Mouse (Mus musculus) induced T-regulatory cell, adult 2 months (primary cell): ENCODE measurements around the gene Fpgs.

Experiments used
- DNase-seq: peaks from one replicate; pipeline ENCODE4 v3.0.0-alpha.2; 2012; ENCODE audit warnings: low read depth

Fpgs gene

GRCm38 (mm10) chr2:32700966-32701743 is 2.8 kb downstream of the Fpgs start:
- no peak for DNase-seq

- no peak for DNase-seq
These were observed 4.3 kb downstream of the Fpgs start for GRCm38 (mm10) chr2:32699680-32700079.

- no peak for DNase-seq
These were observed 9.3 kb downstream of the Fpgs start for GRCm38 (mm10) chr2:32694691-32695090.

GRCm38 (mm10) chr2:32693823-32694411 is 10.0 kb downstream of the Fpgs start:
- peak; percentile 99 for DNase-seq

- DNase-seq = peak; percentile 29
These were observed 10.7 kb downstream of the Fpgs start for GRCm38 (mm10) chr2:32693282-32693681.

DNA sequence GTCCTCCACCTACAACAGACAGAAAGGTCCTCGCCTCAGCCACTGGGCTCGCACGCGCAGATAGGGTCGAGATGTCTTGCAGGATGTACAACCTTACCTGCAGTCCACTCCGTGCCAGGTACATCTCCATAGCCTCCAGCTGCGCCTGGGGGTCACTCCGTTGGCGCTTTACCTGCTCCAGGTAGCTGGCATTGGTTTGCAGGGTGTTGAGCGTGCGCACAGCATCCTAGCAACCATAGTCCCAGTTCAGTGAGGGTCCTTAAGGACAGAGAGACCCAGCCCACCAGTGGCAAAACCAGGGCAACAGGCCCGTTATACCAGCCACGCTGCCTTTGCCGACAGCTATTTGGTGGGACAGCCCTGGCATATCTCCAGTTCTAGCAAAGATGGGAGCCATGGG is 11.4 kb downstream of the Fpgs start:
- no peak for DNase-seq

DNA sequence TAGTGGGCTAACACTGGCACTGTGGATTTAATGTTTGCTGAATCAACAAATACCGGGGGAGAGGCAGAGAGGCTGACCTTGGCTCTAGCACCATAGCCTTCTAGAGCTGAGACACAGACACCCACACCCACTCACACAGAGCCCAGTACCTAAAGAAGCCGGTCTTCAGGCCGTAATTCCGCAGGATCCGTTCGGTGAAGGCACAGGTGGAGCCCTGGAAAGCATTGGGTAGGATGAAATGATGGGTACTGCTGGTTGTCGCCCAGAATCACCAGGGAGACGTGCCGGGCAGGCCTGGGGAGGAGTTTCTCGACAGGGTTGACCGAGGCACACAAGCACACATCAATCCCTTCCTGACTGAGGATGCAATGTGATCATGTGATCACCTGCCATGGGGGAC is 12.9 kb downstream of the Fpgs start:
- no peak for DNase-seq

- DNase-seq = peak; percentile 96
These were observed 14.5 kb downstream of the Fpgs start for GRCm38 (mm10) chr2:32689420-32689819.

DNA sequence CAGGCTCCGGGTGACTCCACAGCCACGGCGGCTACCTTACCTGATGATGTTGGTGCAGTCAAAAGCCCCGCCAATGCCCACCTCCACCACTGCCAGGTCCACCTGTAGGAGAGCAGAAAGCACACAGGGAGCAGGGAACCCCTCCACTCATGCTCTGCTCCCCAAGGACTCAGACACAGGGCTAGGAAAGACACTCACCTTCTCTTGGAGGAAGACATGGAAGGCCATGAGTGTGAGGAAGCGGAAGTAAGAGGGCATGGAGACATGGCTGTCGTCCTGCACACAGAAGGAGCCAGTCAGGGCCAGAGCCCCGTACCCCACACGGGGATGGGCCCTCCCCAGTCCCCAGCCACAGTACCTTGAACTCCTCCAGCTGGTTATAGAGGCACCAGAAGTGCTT is 16.4 kb downstream of the Fpgs start:
- DNase-seq = no peak

- no peak for DNase-seq
These were observed 17.3 kb downstream of the Fpgs start for GRCm38 (mm10) chr2:32686640-32687039.

- DNase-seq = no peak
These were observed 18.1 kb downstream of the Fpgs start for GRCm38 (mm10) chr2:32685807-32686206.

- no peak for DNase-seq
These were observed 19.1 kb downstream of the Fpgs start for GRCm38 (mm10) chr2:32684681-32685428.

DNA sequence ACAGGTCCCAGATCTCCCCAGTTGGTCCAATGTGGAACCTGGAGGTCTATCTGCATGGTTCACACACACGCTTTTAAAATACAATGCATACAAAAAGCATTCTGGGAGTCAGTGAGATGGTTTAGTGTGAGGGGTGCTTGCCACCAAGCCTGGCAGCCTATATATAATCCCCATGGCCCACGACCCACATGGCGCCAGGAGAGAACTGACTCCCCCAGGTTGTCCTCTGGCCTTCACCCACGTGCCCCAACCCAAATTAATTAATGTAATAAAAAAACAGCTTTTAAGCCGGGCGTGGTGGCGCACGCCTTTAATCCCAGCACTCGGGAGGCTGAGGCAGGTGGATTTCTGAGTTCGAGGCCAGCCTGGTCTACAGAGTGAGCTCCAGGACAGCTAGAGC is 20.2 kb downstream of the Fpgs start:
- no peak for DNase-seq

- no peak for DNase-seq
These were observed 21.1 kb downstream of the Fpgs start for GRCm38 (mm10) chr2:32682721-32683417.

GRCm38 (mm10) chr2:32681754-32682153 is 22.2 kb downstream of the Fpgs start:
- DNase-seq = no peak

GRCm38 (mm10) chr2:32680961-32681650 is 22.8 kb downstream of the Fpgs start:
- no peak for DNase-seq

DNA sequence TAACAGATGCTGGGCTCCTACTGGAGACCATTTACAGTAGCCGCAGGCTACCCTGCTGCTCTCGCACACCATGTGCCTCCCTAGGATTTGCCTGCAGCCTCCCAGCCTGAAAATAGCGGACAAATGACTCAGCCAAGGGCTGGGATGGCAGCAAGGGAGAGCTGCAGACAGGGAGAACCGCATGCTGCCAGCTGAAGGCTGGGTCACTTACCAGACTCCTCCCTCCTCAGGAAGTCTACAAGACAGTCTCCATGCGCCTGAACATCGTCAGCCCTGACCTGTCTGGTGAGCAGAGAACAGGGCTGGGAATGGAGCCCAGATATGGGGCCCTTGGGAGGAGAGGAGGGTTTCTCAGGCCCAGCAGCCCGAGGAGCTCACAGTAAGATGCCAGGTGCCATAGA is 23.9 kb downstream of the Fpgs start:
- no peak for DNase-seq

DNA sequence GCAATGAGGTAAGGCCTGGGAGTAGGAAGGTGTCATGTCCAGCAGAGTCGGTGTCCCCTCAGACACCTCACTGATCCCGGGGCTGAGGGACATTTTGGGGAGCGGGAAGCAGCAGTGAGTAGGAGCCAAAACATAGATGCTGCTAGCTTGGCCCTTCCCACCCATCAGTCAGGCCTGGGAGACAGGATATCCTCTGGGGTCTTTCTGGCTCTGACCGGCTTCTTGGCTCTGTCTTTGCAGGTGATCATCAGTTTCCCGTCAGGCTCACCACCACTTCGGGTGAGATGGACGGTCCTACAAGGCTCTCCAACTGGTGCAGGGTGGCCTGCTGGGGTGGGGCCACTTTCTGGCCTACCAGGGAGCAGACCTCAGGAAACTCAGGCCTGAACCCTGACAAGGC is 26.3 kb downstream of the Fpgs start:
- no peak for DNase-seq

- DNase-seq = no peak
These were observed 27.1 kb downstream of the Fpgs start for GRCm38 (mm10) chr2:32676821-32677220.

DNA sequence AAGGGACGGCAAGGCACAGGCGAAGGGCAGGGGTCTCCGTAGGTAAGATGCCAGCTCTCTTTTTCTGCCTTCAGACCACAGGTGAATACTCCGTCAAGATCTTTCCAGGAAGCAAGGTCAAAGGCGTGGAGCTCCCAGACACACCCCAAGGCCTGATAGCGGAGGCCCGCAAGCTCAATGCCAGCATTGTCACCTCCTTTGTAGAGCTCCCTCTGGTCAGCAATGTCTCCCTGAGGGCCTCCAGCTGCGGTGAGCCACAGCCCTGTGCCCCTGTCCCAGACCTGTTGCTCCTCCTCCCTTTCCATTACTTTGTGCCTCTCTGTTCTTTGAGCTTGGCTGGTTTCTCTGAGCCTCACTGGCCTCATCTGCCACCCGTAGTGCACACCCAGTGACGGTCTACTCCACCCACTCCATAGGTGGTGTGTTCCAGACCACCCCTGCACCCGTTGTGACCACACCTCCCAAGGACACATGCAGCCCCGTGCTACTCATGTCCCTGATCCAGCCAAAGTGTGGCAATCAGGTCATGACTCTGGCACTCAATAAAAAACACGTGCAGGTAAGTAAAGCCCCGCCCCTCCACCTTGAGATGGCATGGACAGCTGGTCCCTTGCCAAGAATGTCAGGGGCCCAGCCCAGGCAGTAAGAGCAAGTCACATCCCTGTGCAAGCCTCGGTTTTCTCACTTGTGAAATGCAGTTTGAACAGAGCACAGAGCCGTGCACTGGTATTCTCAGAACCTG is 30.6 kb downstream of the Fpgs start:
- no peak for DNase-seq

DNA sequence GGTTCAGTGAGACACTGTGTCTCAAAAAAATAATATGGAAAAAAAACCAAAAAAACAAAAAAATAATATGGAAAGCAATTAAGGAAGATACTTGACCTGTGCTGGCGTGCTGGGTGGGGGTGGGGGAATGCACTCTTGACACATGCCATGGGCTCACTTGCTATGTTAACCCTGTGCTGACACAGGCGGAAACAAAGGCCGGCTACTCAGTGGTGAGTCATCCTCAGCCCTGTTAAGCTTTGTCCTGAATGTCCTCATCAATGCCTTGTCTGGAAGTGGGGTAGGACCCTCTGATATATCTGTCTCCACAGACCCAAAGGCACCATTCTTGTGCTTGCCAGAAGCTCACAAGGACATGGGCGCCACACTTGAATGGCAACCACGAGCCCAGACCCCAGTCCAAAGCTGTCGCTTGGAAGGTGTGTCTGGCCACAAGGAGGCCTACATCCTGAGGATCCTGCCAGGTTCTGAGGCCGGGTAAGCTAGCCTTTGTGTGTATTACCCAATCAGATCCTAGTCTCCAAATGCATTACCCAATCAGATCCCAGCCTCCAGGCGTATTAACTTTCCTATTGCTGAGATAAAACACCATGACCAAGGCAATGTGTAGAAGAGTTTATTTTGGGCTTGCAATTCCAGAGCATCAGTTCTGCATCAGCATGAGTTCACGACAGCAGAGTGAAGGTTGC is 31.9 kb downstream of the Fpgs start:
- no peak for DNase-seq
